Mouse (Mus musculus) bone marrow macrophage, adult 2 months (primary cell): ENCODE data around the gene Mettl7a3. TPM values are rescaled to one million over a fixed set of nuclear protein-coding genes. Genes with fewer than 3 reads are reported as not detected.
"Not testable (repeated sequence)": the region's sequence is repeated elsewhere in the genome, so short reads cannot be mapped to it uniquely, and the experiment has no call there.

Experiments used
- H3K27ac ChIP-seq: 2 replicates; pipeline ENCODE4 v1.5.1; 2012; ENCODE audit warnings: low read depth, low read length; ENCODE audit not compliant: insufficient read depth
- H3K4me1 ChIP-seq: 2 replicates; pipeline ENCODE4 v1.6.1; 2012; ENCODE audit warnings: low read length; ENCODE audit not compliant: control insufficient read depth, insufficient read depth
- H3K4me3 ChIP-seq: 2 replicates; pipeline ENCODE4 v1.5.1; 2012; ENCODE audit warnings: mild to moderate bottlenecking, low read length, moderate library complexity; ENCODE audit not compliant: insufficient read depth
- CTCF ChIP-seq: IDR thresholded peaks from 2 replicates; pipeline ENCODE4 v1.5.1; 2012; ENCODE audit warnings: low read depth, mild to moderate bottlenecking, low read length, moderate library complexity
- POLR2A ChIP-seq: IDR thresholded peaks from 2 replicates; pipeline ENCODE4 v1.6.1; 2012; ENCODE audit warnings: mild to moderate bottlenecking, low read depth, low read length, borderline replicate concordance
- polyA plus RNA-seq: library from polyadenylated mRNA; stranded (reverse); fragments of >200 nt; gene quantifications from 2 replicates; pipeline ENCODE4 v1.2.4, GENCODE M21; 2012; ENCODE audit not compliant: missing spikeins, insufficient read depth, insufficient read length

The Mettl7a3 gene
- polyA plus RNA-seq, 1 experiment, result not detected

DNA sequence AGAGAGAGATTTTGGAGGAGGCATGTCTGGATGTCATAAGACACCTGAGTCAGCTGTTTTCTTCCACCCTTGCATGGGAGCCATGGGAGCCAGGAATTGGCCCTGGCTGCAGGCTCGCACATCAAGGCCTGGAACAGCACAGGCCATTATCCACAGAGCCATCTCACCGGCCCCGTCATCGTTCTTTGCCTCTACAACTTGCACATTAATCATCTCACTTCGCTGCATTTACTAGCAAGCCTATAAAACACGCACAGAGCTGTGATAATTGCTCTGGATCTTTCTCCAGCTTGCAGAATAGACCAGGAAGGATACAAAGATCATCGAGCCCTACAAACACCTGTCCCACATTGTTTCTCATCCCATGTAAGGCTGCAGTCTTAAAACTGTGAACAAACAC, 4.0 kb upstream of the Mettl7a3 start:
- peaks cover 3% of the 10 kb centered on the region for H3K4me1 ChIP-seq
- TF ChIP-seq CTCF (no peak), POLR2A (no peak)
- no peak overlapping the region for H3K27ac ChIP-seq
- H3K4me3 ChIP-seq, result no peak overlapping the region

DNA sequence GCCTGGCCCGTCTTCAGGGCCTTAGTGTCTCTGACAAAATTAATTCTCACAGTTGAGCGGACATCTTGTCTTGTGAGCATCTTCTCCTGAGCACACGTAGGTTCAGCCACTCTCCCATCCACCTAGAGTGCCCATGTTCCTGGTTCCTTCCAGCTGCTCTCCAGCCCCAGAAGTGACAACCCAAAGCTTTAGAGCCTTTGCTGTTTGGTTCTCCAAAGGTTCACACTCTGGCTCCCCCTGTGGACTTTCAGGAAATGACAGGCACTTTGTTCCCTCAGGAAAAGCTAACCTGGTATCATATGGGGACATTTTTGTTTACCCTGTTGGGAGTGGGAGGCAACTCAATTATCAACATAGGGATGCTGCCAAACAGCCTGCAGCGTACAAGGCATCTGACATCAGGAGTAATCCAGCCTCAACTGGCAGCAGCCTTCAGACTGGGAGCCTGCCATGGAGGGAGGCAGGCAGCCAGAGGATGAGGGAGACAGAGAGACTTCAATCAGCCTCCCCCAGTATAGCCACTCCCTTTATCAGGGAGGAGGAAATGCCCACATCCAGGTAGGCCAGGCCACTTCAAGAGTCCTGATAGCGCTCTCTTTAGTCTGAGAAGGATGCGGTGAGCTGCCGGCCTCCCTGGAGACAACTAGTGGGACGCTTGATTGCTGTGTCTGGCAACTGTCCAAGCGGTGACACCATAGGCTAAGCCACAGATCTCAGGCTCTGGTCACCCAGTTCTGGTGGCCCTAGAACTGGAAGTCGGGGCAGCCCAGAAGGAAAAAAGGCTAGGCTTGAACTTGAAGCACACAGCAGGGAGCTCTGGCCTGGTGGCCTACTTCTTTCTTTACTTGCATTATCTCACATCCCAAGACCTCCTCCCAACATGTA, 2.4 kb upstream of the Mettl7a3 start:
- H3K4me1 ChIP-seq, H3K27ac ChIP-seq, H3K4me3 ChIP-seq: not testable (repeated sequence)

DNA sequence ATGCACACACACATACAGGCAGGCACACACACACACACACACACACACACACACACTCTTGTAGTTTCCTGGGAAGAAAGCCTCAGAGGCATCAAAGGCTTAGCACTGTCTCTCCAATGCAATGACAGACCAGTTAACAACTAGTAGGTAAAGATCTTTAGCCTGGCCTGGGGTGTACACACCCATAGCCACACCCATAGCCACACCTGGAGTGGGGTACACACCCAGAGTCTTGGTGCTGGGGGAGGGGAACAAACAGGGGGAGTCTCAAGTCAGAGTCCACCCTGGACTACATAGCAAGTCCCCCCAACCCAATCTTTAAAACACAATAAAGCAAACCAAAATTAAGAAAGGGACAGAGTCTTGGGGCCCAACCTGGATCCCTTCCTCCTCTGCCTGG, 2.6 kb downstream of the Mettl7a3 start:
- H3K4me3 ChIP-seq, result not testable (repeated sequence)

DNA sequence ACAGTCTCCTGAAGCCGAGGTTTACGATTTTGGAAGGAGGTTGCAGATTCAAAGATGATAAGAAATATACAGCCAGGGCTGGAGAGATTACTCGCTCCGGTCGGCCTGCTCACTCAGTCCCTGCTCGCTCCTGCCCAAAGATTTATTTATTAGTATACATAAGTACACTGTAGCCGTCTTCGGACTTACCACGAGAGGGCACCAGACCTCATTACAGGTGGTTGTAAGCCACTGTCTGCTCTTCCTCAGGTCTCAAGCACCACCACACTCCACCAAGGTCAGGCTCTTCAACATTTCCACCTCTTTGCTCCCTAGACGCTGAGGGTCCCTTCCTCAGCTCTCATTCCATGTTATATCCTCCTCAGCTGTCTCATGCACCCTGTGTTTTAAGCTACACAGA, 3.1 kb downstream of the Mettl7a3 start:
- H3K27ac ChIP-seq, H3K4me3 ChIP-seq: not testable (repeated sequence)

More for the DNA sequence above, 2.6 kb downstream of the Mettl7a3 start:
- not testable (repeated sequence) for H3K27ac ChIP-seq, H3K4me1 ChIP-seq

DNA sequence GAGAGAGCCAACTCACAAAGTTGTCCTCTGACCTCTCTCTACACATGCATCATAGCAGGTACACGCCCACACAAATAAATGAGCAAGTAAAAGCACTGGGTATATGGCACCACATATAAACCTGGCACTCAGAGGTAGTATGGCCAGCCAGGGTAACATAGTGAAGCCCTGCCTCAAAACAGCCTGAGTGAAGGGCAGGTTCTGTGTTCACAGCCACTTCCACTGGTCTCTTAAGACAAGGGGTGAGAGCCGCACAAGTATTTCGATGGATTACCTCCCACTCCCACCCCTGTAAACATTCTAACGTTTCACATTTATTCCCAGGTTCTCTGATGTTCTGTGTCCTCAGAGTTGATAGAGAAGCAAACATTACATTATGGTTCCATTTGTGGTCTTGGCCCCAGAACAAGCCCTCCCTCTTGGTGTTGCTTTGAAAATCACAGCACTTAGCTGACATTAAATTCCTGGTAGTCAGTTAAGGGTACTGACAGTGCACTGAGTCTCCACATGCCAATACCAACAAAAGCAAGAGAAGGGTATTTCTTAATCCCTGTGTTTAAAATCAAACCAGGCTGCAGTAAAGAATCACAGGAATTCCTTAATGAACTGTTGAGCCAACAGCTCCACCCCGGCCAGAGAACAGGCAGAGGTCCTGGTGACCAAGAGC, 6.7 kb downstream of the Mettl7a3 start:
- H3K4me3 ChIP-seq, H3K4me1 ChIP-seq, H3K27ac ChIP-seq: not testable (repeated sequence)

More for the DNA sequence above, 3.1 kb downstream of the Mettl7a3 start:
- not testable (repeated sequence) for H3K4me1 ChIP-seq

DNA sequence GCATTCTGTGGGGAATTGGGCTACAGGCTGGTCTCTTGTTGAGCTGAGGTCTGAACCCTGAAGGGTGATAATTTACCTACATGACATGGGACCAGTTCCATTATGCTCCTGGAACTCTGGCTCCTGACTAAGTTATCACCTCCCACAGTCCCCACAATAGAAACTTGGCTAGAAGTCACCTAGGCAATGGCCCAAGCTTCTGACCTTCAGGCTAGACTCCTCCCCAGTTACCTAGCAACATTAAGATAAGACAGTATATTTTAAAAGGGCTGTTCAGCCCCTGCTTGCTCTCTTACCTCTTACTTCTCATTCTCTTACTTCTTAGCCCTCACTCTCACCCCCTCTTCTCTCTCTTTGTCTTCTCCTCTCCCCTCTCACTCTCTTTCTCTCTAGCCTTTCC, 10.8 kb downstream of the Mettl7a3 start:
- TF ChIP-seq CTCF (no peak), POLR2A (no peak)
- no peak overlapping the region for H3K4me3 ChIP-seq
- peaks cover 7% of the 10 kb centered on the region for H3K4me1 ChIP-seq
- no peak overlapping the region for H3K27ac ChIP-seq

DNA sequence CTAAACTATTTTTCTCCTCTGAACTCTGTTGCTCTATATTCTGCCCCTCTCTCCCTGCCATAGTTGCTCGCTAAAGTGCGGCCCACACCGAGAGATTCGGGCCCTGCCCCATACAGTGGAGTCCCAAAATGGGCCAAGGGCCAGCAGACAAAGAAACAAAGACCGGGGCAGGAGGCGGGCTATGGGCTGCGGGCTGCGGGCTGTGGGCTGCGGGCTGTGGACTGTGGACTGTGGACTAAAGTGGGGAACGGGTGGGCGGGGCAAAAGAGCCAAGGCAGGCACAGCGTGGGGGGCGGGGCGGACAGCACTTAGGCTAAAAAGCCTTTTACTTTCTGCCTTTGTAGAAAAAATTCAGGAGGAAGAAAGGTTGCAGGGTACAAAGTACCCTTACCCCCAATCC, 12.0 kb downstream of the Mettl7a3 start:
- Histone ChIP-seq H3K27ac (no peak overlapping the region), H3K4me3 (no peak overlapping the region), H3K4me1 (peaks cover 7% of the 10 kb centered on the region)
- TF ChIP-seq POLR2A (no peak), CTCF (no peak)

DNA sequence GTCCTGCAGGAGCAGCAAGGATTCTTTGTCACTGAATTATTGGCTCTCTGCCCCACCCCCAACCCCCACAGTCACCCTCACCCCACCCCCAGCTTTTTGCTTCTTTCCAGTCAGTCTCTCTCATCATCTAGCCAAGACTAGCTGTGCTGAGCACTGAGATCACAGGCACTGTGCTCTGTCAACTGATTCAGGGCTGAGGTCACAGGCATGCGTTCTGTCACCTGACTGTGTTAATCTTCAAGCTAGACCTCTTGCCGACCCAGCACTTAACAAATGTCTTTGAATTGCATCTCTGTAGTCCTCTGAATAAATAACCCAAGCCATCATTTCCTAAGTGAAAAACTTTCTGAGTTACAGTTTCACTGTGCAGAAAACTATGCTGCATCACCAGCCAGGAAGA, 14.8 kb downstream of the Mettl7a3 start:
- TF ChIP-seq CTCF (no peak), POLR2A (no peak)
- no peak overlapping the region for H3K4me3 ChIP-seq
- no peak overlapping the region for H3K27ac ChIP-seq
- H3K4me1 ChIP-seq, result peaks cover 7% of the 10 kb centered on the region

DNA sequence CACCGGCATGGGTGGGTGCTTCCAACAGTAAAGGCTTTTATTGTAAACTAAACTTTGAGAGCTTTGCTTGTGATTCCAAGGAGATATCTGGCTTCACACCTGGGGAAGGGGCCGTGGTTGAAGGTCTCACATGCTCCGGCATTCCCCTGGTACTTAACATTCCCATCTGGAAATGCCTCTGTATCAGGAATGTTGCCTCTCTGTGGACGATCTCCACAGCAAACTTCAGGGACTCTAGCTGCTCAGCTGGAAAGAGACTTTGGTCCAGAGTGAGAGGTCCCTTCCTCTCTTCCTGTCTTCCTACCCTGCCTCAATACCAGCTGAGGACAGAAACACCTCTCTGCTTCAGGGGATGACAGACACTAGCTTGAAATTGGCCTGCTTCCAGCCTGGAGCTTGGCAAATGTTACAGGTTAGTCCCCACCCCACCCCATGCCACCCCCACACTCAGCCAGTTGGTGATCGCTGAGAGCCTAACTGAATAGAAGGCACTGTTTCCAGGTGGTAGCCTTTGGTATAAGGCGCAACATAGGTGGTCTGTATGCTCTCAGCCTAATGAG, 16.9 kb downstream of the Mettl7a3 start:
- no peak overlapping the region for H3K4me3 ChIP-seq
- no peak overlapping the region for H3K27ac ChIP-seq
- H3K4me1 ChIP-seq, result peaks cover 7% of the 10 kb centered on the region
- TF ChIP-seq CTCF (no peak), POLR2A (no peak)

DNA sequence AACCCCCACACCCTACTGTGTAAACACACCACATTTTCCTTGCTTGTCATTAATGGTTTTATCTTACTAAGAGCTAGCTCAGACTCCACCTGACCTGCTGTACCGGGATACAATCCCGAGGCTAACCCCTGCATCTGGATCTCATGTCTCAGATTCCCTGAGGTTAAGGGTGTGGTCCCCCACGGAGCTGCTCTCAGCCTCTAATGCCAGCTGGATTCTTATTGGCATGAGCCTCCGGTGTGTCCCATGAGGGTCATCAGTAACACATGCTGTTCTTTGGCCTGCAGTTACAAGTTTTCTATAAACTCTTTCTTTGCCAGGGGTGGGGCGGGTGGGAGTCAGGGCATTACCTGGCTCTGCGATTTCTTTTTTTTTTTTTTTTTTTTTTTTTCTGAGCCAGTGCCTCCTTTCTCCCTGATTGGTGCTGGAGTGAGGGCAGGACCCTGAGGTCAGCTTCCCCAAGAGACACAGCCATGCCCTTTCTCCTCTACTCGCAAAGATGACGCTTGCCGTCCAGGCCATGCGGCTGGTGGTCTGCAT, 18.1 kb downstream of the Mettl7a3 start, which contains the start of the genes Methig1 and Mettl7a2:
TSS of gene Methig1 (plus strand) at position 439 of the 540 bp plus-strand sequence.
TSS of gene Mettl7a2 (plus strand) at position 490 of the 540 bp plus-strand sequence.
- TF ChIP-seq CTCF, result no peak
- no peak within 1 kb of the TSS for H3K27ac ChIP-seq
- no peak within 1 kb of the TSS for H3K4me3 ChIP-seq
- H3K4me1 ChIP-seq, result peaks cover 7% of the 10 kb centered on the region

DNA sequence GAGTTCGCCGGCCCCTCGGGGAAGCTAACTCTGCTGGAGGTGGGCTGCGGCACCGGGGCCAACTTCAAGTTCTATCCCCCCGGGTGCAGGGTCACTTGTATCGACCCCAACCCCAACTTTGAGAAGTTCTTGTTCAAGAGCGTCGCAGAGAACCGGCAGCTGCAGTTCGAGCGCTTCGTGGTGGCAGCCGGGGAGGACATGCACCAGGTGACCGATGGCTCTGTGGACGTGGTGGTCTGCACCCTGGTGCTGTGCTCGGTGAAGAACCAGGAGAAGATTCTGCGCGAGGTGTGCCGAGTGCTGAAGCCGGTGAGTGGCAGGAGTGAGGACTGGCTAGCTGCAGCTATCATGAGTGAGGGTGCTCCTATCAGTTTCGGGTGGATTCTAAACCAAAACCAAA, 18.7 kb downstream of the Mettl7a3 start:
- not testable (repeated sequence) for H3K4me3 ChIP-seq, H3K27ac ChIP-seq, H3K4me1 ChIP-seq
